Mouse (Mus musculus): Measurements from ENCODE around the gene Sec31a. TPM values are rescaled to one million over a fixed set of nuclear protein-coding genes. Genes with fewer than 3 reads are reported as not detected.

The Sec31a gene
- polyA plus RNA-seq, 1 experiment: 194 TPM

DNA sequence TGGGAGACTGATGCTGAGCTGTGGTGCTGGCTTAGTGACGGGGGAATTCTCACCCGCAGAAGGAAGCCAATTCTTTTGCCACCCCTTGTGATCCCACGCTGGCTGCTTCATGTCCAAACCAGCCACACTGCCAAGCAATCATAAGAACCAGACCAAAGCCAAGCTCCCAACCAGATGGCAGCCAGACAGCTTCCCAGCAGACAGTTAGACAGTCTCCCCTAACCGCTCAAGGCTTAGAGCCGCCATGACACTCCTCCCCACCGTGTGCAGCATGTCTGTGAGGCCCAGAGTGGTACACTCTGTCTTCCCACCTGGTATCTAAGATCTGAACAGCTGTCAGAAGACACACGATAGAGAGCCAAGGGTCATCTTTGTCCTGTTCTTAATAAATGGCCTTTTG lies 98.2 kb downstream of the Sec31a start:
- 52% methylated on average over 7 of the region's 7 CpGs for WGBS
- no peaks in the 10 kb centered on the region for H3K4me1 ChIP-seq (ENCODE audit: control insufficient read depth, insufficient read depth, low read length)
- DNase-seq: no peak
- H3K4me3 ChIP-seq (replicated peaks; ENCODE audit: extremely low read depth, low read depth, low read length): no peak overlapping the region
- TF ChIP-seq CTCF (IDR thresholded peaks at IDR 0.05; ENCODE audit: insufficient read depth, low read length) (no peak), POLR2A (IDR thresholded peaks at IDR 0.05; ENCODE audit: borderline replicate concordance, extremely low read depth, low read depth, low read length) (no peak)

DNA sequence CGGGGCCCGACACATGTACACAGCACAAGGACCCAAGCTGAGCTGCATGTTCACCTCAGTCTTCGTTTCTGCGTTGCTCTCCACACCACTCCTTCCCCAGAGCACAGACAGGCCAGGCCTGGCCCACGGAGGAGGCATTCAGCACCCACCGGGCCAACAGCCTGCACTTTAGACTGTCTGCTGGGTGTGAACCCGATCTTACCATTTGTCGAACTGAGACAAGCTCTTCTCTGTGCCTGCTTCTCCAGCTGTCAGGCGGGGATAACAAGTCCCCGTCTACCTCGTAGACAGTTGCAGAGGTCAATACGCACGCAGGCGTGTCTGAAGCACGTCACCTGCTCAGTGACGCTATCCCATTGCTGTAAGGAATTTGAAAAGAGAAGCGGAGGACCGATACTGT lies 99.0 kb downstream of the Sec31a start:
- H3K4me1 ChIP-seq (ENCODE audit: control insufficient read depth, insufficient read depth, low read length): no peaks in the 10 kb centered on the region
- 52% methylated on average over 18 of the region's 18 CpGs for WGBS
- H3K4me3 ChIP-seq (replicated peaks; ENCODE audit: extremely low read depth, low read depth, low read length): no peak overlapping the region
- no peak for DNase-seq
- TF ChIP-seq POLR2A (IDR thresholded peaks at IDR 0.05; ENCODE audit: borderline replicate concordance, extremely low read depth, low read depth, low read length): no peak
- no peak for TF ChIP-seq CTCF (IDR thresholded peaks at IDR 0.05; ENCODE audit: insufficient read depth, low read length)

- no peak for DNase-seq
- 60% methylated on average over 3 of the region's 3 CpGs for WGBS
Measured at GRCm38 (mm10) chr5:100315646-100316045, 100.4 kb downstream of the Sec31a start.

GRCm38 (mm10) chr5:100312391-100312790 lies 103.6 kb downstream of the Sec31a start:
- WGBS: 75% methylated on average over 5 of the region's 5 CpGs
- DNase-seq: no peak
- Histone ChIP-seq H3K4me3 (replicated peaks; ENCODE audit: extremely low read depth, low read depth, low read length) (no peak overlapping the region), H3K4me1 (ENCODE audit: control insufficient read depth, insufficient read depth, low read length) (no peaks in the 10 kb centered on the region)
- TF ChIP-seq CTCF (IDR thresholded peaks at IDR 0.05; ENCODE audit: insufficient read depth, low read length) (no peak), POLR2A (IDR thresholded peaks at IDR 0.05; ENCODE audit: borderline replicate concordance, extremely low read depth, low read depth, low read length) (no peak)

More at GRCm38 (mm10) chr5:100315646-100316045, 100.4 kb downstream of the Sec31a start:
- H3K4me1 ChIP-seq (ENCODE audit: control insufficient read depth, insufficient read depth, low read length): no peaks in the 10 kb centered on the region
- TF ChIP-seq CTCF (IDR thresholded peaks at IDR 0.05; ENCODE audit: insufficient read depth, low read length) (no peak), POLR2A (IDR thresholded peaks at IDR 0.05; ENCODE audit: borderline replicate concordance, extremely low read depth, low read depth, low read length) (no peak)
- no peak overlapping the region for H3K4me3 ChIP-seq (replicated peaks; ENCODE audit: extremely low read depth, low read depth, low read length)

Other genes starting within 250 kb of the Sec31a start
- 4.5 and 5.2 TPM in 2 replicates for gene Lin54, start 84.4 kb upstream of the Sec31a start, polyA plus RNA-seq (2012; rRNA removed)
- 14.2 and 20.9 TPM in 2 replicates for gene Cops4, start 102.1 kb upstream of the Sec31a start, polyA plus RNA-seq (2012; rRNA removed)
- 49.8 and 87.4 TPM in 2 replicates for gene Plac8, start 156.0 kb upstream of the Sec31a start, polyA plus RNA-seq (2012; rRNA removed)

All from lung, adult 2 months (tissue).